Mouse (Mus musculus) left cerebral cortex, adult 2 months (tissue): ENCODE measurements around the gene Enam. TPM values are rescaled to one million over a fixed set of nuclear protein-coding genes. Genes with fewer than 3 reads are reported as not detected.
"Not testable (repeated sequence)": the region's sequence is repeated elsewhere in the genome, so short reads cannot be mapped to it uniquely, and the experiment has no call there.

Experiments
- DNase-seq, 2 experiments: peaks; one replicate each; pipeline ENCODE4 v3.0.0; 2021 to 2022; ENCODE audit warnings: low spot score in 2 of 2, mixed read lengths in 1 of 2; ENCODE audit errors: extremely low spot score in 1 of 2
- H3K27ac ChIP-seq: fragments of 200-600 bp; 2 replicates; pipeline ENCODE4 v1.8.1; 2022
- H3K4me3 ChIP-seq: fragments of 200-600 bp; 2 replicates; pipeline ENCODE4 v1.8.1; 2022
- CTCF ChIP-seq: fragments of 200-600 bp; IDR thresholded peaks from 2 replicates; pipeline ENCODE4 v1.8.1; 2022; ENCODE audit warnings: antibody characterized with exemption, mild to moderate bottlenecking, moderate library complexity
- intact Hi-C: fragments of 180-260 bp; cut with DNase I; formaldehyde crosslinking; loops from one replicate; pipeline ENCODE4 v1.15.1; 2025
- total RNA-seq, 2 experiments: library from RNA; stranded (reverse); gene quantifications; 2 replicates each; pipeline ENCODE4 v1.2.3; 2021

Enam gene
- total RNA-seq, 2 experiments from 2014 or later = not detected

DNA sequence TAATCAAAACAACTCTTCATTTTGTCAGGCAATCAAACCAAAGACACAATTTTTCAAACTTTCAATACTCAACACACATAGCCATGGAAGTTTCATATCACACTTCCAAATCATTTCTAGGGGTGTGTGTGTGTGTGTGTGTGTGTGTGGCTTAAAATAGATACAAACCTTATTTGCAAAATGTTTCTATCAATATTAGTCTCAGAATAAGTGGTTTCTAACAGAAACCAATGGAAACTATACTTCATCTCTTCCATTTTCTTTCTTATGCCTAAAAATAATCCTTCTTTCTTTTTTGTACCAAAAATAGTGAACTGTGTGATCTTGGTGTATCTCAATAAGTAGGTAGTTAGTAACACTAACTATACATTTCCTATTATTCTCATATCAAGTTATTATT lies 53.1 kb downstream of the Enam start:
- intact Hi-C loops = no loop called here
- DNase-seq = no peak
- Histone ChIP-seq H3K4me3 (no peak overlapping the region), H3K27ac (no peak overlapping the region)
- TF ChIP-seq CTCF = no peak

DNA sequence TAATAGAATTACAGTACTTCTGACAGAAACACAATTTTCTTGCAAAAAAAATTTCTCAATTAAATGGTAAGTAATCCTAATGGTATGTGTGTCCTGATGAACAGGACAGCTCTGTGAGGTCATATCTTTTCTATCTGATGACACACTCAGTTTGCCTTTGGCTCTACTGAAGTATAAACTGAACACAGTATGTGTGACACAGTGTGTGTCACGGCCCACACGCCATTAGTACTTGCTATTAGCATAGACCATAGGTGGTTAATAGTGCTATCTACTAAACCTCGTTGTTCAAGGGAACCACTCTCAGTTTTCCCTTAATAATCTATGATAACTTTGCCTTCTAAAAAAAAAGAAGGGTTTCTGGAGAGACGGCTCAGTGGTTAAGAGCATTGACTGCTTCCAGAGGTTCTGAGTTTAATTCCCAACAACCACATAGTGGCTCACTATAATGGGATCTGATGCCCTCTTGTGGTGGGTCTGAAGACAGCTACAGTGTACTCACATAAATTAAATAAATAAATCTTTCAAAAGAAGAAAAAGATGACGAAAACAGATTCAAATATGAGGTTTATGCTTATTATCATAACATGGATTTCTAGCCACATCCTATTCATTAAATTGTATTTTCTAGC lies 55.0 kb downstream of the Enam start:
- peak; percentile 79 for TF ChIP-seq CTCF
- Histone ChIP-seq H3K27ac (no peak overlapping the region), H3K4me3 (no peak overlapping the region)
- peak in 1 of 2 experiments; percentile 30 for DNase-seq
- intact Hi-C loops = no loop called here

- intact Hi-C loops, H3K27ac ChIP-seq, H3K4me3 ChIP-seq, DNase-seq: not testable (repeated sequence)
Measured at GRCm38 (mm10) chr5:88544411-88544810, 56.6 kb downstream of the Enam start.

GRCm38 (mm10) chr5:88545536-88545935 lies 57.8 kb downstream of the Enam start:
- H3K27ac ChIP-seq = no peak overlapping the region
- DNase-seq = no peak
- H3K4me3 ChIP-seq = no peak overlapping the region
- TF ChIP-seq CTCF = no peak
- intact Hi-C loops = no loop called here

GRCm38 (mm10) chr5:88553271-88554085 lies 65.7 kb downstream of the Enam start:
- intact Hi-C loops = loop anchor here (5.0 kb wide), 2 partner anchors 34 to 124 kb away; partner anchors contain the start of gene Grsf1
- no peak for TF ChIP-seq CTCF
- H3K27ac ChIP-seq = peak overlapping the region; percentile 94
- DNase-seq = no peak
- peak overlapping the region; percentile 54 for H3K4me3 ChIP-seq

DNA sequence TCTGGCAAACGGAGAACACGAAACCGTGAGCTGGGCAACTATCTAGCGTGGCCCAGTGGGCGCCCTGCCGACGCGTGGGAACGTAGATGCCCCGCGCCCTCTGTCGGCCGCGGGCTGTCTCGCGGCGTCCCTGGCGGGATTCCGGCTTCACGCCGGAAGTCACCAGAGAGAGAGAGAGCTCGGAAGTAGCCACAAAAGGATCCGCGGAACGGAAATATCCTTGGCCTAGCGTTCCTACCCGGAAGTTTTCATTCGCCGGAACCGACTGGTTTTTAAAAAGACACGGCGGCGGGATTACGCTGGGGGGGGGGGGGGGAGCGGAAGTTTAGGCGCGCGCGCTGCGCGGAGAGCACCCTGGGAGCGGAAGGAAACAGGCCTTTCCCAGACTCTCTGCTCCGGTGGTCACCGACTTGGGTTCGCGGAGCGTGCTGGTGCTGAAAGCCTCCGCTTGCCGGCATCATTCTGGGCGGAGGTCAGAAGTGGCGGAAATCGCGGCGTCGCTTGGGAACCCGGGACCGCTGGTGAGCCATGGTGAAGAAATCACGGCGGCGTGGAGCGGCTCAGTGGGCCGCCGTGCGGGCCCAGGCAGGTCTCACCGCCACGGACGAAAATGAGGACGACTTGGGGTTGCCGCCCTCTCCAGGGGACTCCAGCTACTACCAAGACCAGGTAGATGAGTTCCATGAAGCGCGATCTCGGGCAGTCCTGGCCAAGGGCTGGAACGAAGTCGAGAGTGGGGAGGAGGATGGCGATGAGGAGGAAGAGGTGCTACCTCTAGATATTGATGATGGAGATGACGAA lies 66.5 kb downstream of the Enam start, which contains the start of gene Utp3:
Gene Utp3, plus strand, starts transcription at position 377 of the 801 bp plus-strand sequence.
- DNase-seq = peak; percentile 94 to 95
- Histone ChIP-seq H3K4me3 (peak within 1 kb of the TSS; percentile 89), H3K27ac (peak within 1 kb of the TSS; percentile 94)
- intact Hi-C loops = loop anchor here (5.0 kb wide), 2 partner anchors 33 to 123 kb away; partner anchors contain the start of gene Grsf1
- TF ChIP-seq CTCF = peak; percentile 86

Other genes starting within 250 kb of the Enam start
- gene Gm7714, start 219.1 kb upstream of the Enam start, total RNA-seq = not detected
- gene Prol1, start 170.7 kb upstream of the Enam start, total RNA-seq = not detected
- gene Amtn, start 111.9 kb upstream of the Enam start, total RNA-seq = not detected
- not detected for gene Ambn, start 32.0 kb upstream of the Enam start, total RNA-seq
- gene Jchain, start 39.9 kb downstream of the Enam start, total RNA-seq = under 1 TPM; 0.47 to 0.66 TPM
- 10 to 100 TPM; 25.8 to 31.5 TPM for gene Utp3, start 66.5 kb downstream of the Enam start, total RNA-seq
- 100 to 1,000 TPM; 175 to 181 TPM for gene Rufy3, start 77.1 kb downstream of the Enam start, total RNA-seq
- gene Grsf1, start 188.2 kb downstream of the Enam start, total RNA-seq = 100 to 1,000 TPM in 1 of 2 experiments, 10 to 100 TPM in 1; 92.2 to 107 TPM
- gene Mob1b, start 232.9 kb downstream of the Enam start, total RNA-seq = 10 to 100 TPM; 30.4 to 30.7 TPM